Mouse (Mus musculus) heart, adult 8-10 months (tissue): ENCODE data around the gene 2610044O15Rik8. TPM values are rescaled to one million over a fixed set of nuclear protein-coding genes. Genes with fewer than 3 reads are reported as not detected.

Experiments
- DNase-seq: peaks from one replicate; pipeline ENCODE4 v3.0.0; 2022; ENCODE audit warnings: low spot score
- total RNA-seq, 4 experiments: library from RNA; stranded (reverse); gene quantifications; 2 replicates each; pipeline ENCODE4 v1.2.4; 2022

The 2610044O15Rik8 gene
- 10 to 100 TPM; 16.2 to 18.1 (median 16.6) TPM for total RNA-seq

GRCm38 (mm10) chr8:129234027-129234733, at the start of gene 2610044O15Rik8:
Gene 2610044O15Rik8 (minus strand): TSS chr8:129234406.
- peak; percentile 94 for DNase-seq

GRCm38 (mm10) chr8:129265918-129266317, 31.7 kb upstream of the 2610044O15Rik8 start:
- no peak for DNase-seq

GRCm38 (mm10) chr8:129264296-129264695, 30.1 kb upstream of the 2610044O15Rik8 start:
- no peak for DNase-seq

DNA sequence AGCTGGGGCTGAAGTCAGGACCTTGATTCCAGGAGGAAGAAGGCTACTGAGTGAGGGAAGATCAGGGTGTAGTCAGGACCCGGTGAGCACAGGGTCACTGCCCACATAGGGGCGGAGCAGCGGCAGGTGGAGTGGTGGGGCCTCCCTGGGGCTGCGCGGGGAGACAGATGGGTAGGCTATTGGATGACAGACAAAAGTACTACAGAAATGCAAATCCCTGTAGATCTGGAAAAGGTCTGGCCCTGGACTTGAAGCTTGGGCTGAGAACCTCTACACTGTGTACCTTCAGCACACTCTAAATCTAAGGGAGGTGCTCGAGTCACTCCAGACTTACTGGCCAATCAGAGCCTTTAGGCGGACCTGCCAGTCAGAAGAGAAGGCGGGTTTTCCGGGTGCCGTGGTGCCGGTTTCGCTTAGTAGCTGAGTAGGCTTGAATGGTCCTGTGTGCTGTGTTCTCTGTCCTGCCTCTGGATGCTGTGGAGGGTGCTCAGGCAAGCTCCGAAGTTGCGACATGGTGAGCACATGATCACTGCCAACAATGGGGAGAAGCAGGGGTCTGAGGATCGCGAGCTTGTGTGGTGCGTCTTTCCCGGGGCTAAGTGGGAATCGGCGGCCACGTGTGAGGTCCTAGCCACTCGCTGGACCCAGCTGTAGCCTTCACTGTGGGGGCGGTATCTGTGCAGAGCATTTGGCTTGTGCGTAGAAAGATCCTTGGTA, 29.2 kb upstream of the 2610044O15Rik8 start:
- peak; percentile 81 for DNase-seq

- no peak for DNase-seq
Measured at GRCm38 (mm10) chr8:129233664-129234026, 561 bp downstream of the 2610044O15Rik8 start.

Other genes starting within 250 kb of the 2610044O15Rik8 start
- not detected for gene Ccdc7a, start 168.9 kb downstream of the 2610044O15Rik8 start, total RNA-seq
- not detected for gene Ccdc7b, start 167.3 kb downstream of the 2610044O15Rik8 start, total RNA-seq
- not detected for gene Gm10999, start 102.7 kb downstream of the 2610044O15Rik8 start, total RNA-seq